Mouse (Mus musculus) limb, embryonic 14.5 days (tissue): Measurements from ENCODE around the gene Slc35e3. TPM values are rescaled to one million over a fixed set of nuclear protein-coding genes. Genes with fewer than 3 reads are reported as not detected.
A peak's percentile ranks its signal among the peaks of the same experiment; 100 is the strongest.

Experiments used
- ATAC-seq: fragments of 200-750 bp; cut with Nextera tagmentation; 2 replicates; pipeline ENCODE4 v1.8.0; 2017; ENCODE audit warnings: low read depth, moderate number of reproducible peaks, moderate TSS enrichment; ENCODE audit not compliant: low FRiP score
- DNase-seq: peaks from one replicate; pipeline ENCODE4 v3.0.0-alpha.2; 2015; ENCODE audit warnings: low spot score
- H3K27ac ChIP-seq: fragments of 300-500 bp; sonication (generic); replicated peaks from 2 replicates; pipeline ENCODE4 v1.5.1; 2014; ENCODE audit warnings: low read depth, mild to moderate bottlenecking, low read length, moderate library complexity, mixed read lengths
- H3K27me3 ChIP-seq: fragments of 300-500 bp; sonication (generic); 2 replicates; pipeline ENCODE4 v1.6.1; 2014; ENCODE audit warnings: low read length, mixed read lengths; ENCODE audit not compliant: control insufficient read depth, insufficient read depth
- H3K36me3 ChIP-seq: fragments of 300-500 bp; sonication (generic); 2 replicates; pipeline ENCODE4 v1.6.1; 2014; ENCODE audit warnings: mild to moderate bottlenecking, low read length, moderate library complexity, mixed read lengths; ENCODE audit not compliant: control insufficient read depth, insufficient read depth
- H3K4me1 ChIP-seq: fragments of 300-500 bp; sonication (generic); 2 replicates; pipeline ENCODE4 v1.6.1; 2014; ENCODE audit warnings: antibody characterized with exemption, low read length, mixed read lengths; ENCODE audit not compliant: control insufficient read depth, insufficient read depth
- H3K4me2 ChIP-seq: fragments of 300-500 bp; sonication (generic); replicated peaks from 2 replicates; pipeline ENCODE4 v1.6.1; 2014; ENCODE audit warnings: low read depth, mild to moderate bottlenecking, low read length, moderate library complexity; ENCODE audit not compliant: severe bottlenecking
- H3K4me3 ChIP-seq: fragments of 300-500 bp; sonication (generic); replicated peaks from 2 replicates; pipeline ENCODE4 v1.5.1; 2014; ENCODE audit warnings: low read length
- H3K9ac ChIP-seq: fragments of 300-500 bp; sonication (generic); 2 replicates; pipeline ENCODE4 v1.6.1; 2014; ENCODE audit warnings: mild to moderate bottlenecking, low read depth, low read length, moderate library complexity; ENCODE audit not compliant: severe bottlenecking
- H3K9me3 ChIP-seq: fragments of 300-500 bp; sonication (generic); 2 replicates; pipeline ENCODE4 v1.6.1; 2016; ENCODE audit warnings: low read length; ENCODE audit not compliant: control insufficient read depth
- POLR2A ChIP-seq: fragments of 200-500 bp; IDR thresholded peaks from 2 replicates; pipeline ENCODE4 v1.8.0; 2012; ENCODE audit warnings: inconsistent platforms, mild to moderate bottlenecking, moderate library complexity, borderline replicate concordance; ENCODE audit not compliant: insufficient read depth, insufficient read length; ENCODE audit errors: extremely low read depth
- WGBS: fragments of 180-500 bp; shearing (Covaris S2); extraction: QIAGEN DNeasy Blood & Tissue Kit; methylation state at CpG from one replicate; pipeline ENCODE4 v1.1.7; 2014; 5-methylcytosine and 5-hydroxymethylcytosine counted together
- polyA plus RNA-seq, 2 experiments: library from polyadenylated mRNA; depleted of rRNA in 1 of 2; stranded (reverse) in 1 of 2; unstranded in 1 of 2; fragments of >200 nt; fragmentation: Nextera tagmentation in 1 of 2; extraction: Ambion mirVana in 1 of 2; gene quantifications; 2 replicates each; pipeline versions ENCODE4 v1.2.1 to v1.2.3; 2012 to 2014

Gene Slc35e3
- polyA plus RNA-seq, 2 experiments, result 21.7 to 36.2 TPM

DNA sequence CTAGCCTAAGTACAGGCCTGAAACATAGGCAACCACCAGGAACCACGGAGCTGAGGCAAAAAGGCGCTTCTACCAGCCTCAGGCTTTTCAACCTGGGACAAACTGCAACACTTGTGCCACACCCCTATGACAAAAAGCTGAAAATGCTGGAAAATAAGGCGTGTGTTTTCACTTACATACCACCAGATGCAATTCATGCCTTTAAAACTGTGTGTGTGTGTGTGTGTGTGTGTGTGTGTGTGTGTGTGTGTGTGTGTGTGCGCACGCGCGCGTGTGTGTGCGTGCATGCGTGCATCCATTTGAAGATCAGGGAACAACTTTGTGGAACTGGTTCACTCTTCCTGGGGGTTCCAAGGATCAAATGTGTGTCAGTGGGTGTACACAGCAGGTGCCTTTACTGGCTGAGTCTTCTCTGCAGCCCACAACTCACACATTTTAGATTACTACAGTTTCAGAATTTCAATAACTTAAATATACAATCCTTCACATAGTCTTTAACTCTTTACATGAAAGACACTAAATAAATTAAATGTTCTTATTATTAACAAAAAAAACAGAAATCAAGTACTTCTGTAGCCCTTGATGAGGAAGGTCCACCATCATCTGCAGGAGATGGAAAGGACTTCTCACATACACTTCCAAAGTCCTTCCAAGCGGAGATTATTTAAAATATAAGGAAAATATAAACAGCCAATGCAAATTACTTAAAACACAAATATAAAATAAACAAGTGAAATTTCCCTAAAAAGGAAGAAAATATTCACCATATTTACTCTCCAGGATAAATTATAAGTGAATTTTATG is 56.7 kb downstream of the Slc35e3 start:
- ATAC-seq, result no peak
- Histone ChIP-seq H3K27me3 (no peaks in the 10 kb centered on the region), H3K27ac (no peak overlapping the region), H3K4me1 (no peaks in the 10 kb centered on the region), H3K4me3 (no peak overlapping the region), H3K4me2 (no peak overlapping the region), H3K9ac (no peak overlapping the region), H3K9me3 (no peaks in the 10 kb centered on the region), H3K36me3 (peaks cover 60% of the 10 kb centered on the region)
- no peak for TF ChIP-seq POLR2A
- DNase-seq, result no peak
- 93% methylated on average over 11 of the region's 11 CpGs for WGBS

GRCm38 (mm10) chr10:117688204-117689151 is 57.7 kb downstream of the Slc35e3 start:
- 85% methylated on average over 13 of the region's 13 CpGs for WGBS
- H3K36me3 ChIP-seq, result peaks cover 52% of the 10 kb centered on the region
- ATAC-seq, result peak; percentile 41; the same call in 1 of the 2 replicates

GRCm38 (mm10) chr10:117687577-117687976 is 58.6 kb downstream of the Slc35e3 start:
- Histone ChIP-seq H3K4me1 (peaks cover 4% of the 10 kb centered on the region; the same call in 1 of the 2 replicates), H3K4me3 (no peak overlapping the region), H3K9ac (no peak overlapping the region), H3K9me3 (no peaks in the 10 kb centered on the region), H3K27ac (no peak overlapping the region), H3K27me3 (no peaks in the 10 kb centered on the region), H3K4me2 (no peak overlapping the region), H3K36me3 (peaks cover 46% of the 10 kb centered on the region)
- TF ChIP-seq POLR2A, result no peak
- ATAC-seq (no peak), DNase-seq (no peak)
- 90% methylated on average over 7 of the region's 7 CpGs for WGBS

More at GRCm38 (mm10) chr10:117688204-117689151, 57.7 kb downstream of the Slc35e3 start:
- no peak overlapping the region for H3K9ac ChIP-seq
- H3K27me3 ChIP-seq, result no peaks in the 10 kb centered on the region
- H3K9me3 ChIP-seq, result no peaks in the 10 kb centered on the region
- TF ChIP-seq POLR2A, result no peak
- H3K27ac ChIP-seq, result no peak overlapping the region
- no peak overlapping the region for H3K4me3 ChIP-seq
- no peak overlapping the region for H3K4me2 ChIP-seq
- DNase-seq, result peak; percentile 45
- no peaks in the 10 kb centered on the region for H3K4me1 ChIP-seq

- H3K4me2 ChIP-seq, result no peak overlapping the region
- H3K27me3 ChIP-seq, result no peaks in the 10 kb centered on the region
- TF ChIP-seq POLR2A, result no peak
- no peak overlapping the region for H3K4me3 ChIP-seq
- H3K4me1 ChIP-seq, result peaks cover 4% of the 10 kb centered on the region; the same call in 1 of the 2 replicates
- peaks cover 40% of the 10 kb centered on the region for H3K36me3 ChIP-seq
- WGBS, result 64% methylated on average over 3 of the region's 3 CpGs
- no peak overlapping the region for H3K27ac ChIP-seq
- DNase-seq (no peak), ATAC-seq (no peak)
- H3K9ac ChIP-seq, result no peak overlapping the region
- H3K9me3 ChIP-seq, result no peaks in the 10 kb centered on the region
Measured at GRCm38 (mm10) chr10:117687018-117687417, 59.1 kb downstream of the Slc35e3 start.
